Mouse (Mus musculus) ZHBTc4 (cell line): Measurements from ENCODE around the gene Pxn.
A peak's percentile ranks its signal among the peaks of the same experiment; 100 is the strongest.

ENCODE experiments used
- DNase-seq: peaks from one replicate; pipeline ENCODE4 v3.0.0-alpha.2; 2011; ENCODE audit warnings: low read depth, low spot score

Gene Pxn

GRCm38 (mm10) chr5:115579363-115579762, 72.9 kb downstream of the Pxn start:
- no peak for DNase-seq

GRCm38 (mm10) chr5:115580229-115581001, 73.9 kb downstream of the Pxn start:
- DNase-seq, result no peak

- peak; percentile 92 for DNase-seq
Measured at GRCm38 (mm10) chr5:115581662-115582061, 75.2 kb downstream of the Pxn start.

- no peak for DNase-seq
Measured at GRCm38 (mm10) chr5:115585616-115586015, 79.1 kb downstream of the Pxn start.

- DNase-seq, result no peak
Measured at GRCm38 (mm10) chr5:115586166-115586565, 79.7 kb downstream of the Pxn start.

GRCm38 (mm10) chr5:115586780-115587179, 80.3 kb downstream of the Pxn start:
- no peak for DNase-seq

- no peak for DNase-seq
Measured at GRCm38 (mm10) chr5:115591028-115591427, 84.6 kb downstream of the Pxn start.

GRCm38 (mm10) chr5:115591506-115591905, 85.0 kb downstream of the Pxn start:
- DNase-seq, result no peak

GRCm38 (mm10) chr5:115603561-115603960, 97.1 kb downstream of the Pxn start:
- DNase-seq, result no peak
